Mouse (Mus musculus) hindbrain, embryonic 16.5 days (tissue): ENCODE data around the gene Sntb2. TPM values are rescaled to one million over a fixed set of nuclear protein-coding genes. Genes with fewer than 3 reads are reported as not detected.

ENCODE experiments used
- ATAC-seq: fragments of 200-750 bp; cut with Nextera tagmentation; 2 replicates; pipeline ENCODE4 v1.8.0; 2017; ENCODE audit warnings: moderate TSS enrichment, moderate library complexity
- H3K27ac ChIP-seq: fragments of 300-500 bp; sonication (generic); 2 replicates; pipeline ENCODE4 v1.5.1; 2014; ENCODE audit warnings: low read depth, mild to moderate bottlenecking, control low read depth, low read length, moderate library complexity
- H3K27me3 ChIP-seq: fragments of 300-500 bp; sonication (generic); replicated peaks from 2 replicates; pipeline ENCODE4 v1.6.1; 2014; ENCODE audit warnings: low read length; ENCODE audit not compliant: control insufficient read depth, insufficient read depth
- H3K36me3 ChIP-seq: fragments of 300-500 bp; sonication (generic); 2 replicates; pipeline ENCODE4 v1.6.1; 2014; ENCODE audit warnings: mild to moderate bottlenecking, low read length, moderate library complexity, mixed read lengths; ENCODE audit not compliant: control insufficient read depth, insufficient read depth
- H3K4me1 ChIP-seq: fragments of 300-500 bp; sonication (generic); 2 replicates; pipeline ENCODE4 v1.6.1; 2014; ENCODE audit warnings: low read depth, low read length; ENCODE audit not compliant: control insufficient read depth, insufficient read depth
- H3K4me2 ChIP-seq: fragments of 300-500 bp; sonication (generic); 2 replicates; pipeline ENCODE4 v1.6.1; 2014; ENCODE audit warnings: mild to moderate bottlenecking, low read length, control low read depth, moderate library complexity
- H3K4me3 ChIP-seq: fragments of 300-500 bp; sonication (generic); 2 replicates; pipeline ENCODE4 v1.5.1; 2014; ENCODE audit warnings: mild to moderate bottlenecking, low read length, control low read depth, moderate library complexity
- H3K9ac ChIP-seq: fragments of 300-500 bp; sonication (generic); 2 replicates; pipeline ENCODE4 v1.6.1; 2014; ENCODE audit warnings: low read depth, mild to moderate bottlenecking, control low read depth, low read length, moderate library complexity
- H3K9me3 ChIP-seq: fragments of 300-500 bp; sonication (generic); 2 replicates; pipeline ENCODE4 v1.6.1; 2014; ENCODE audit warnings: mild to moderate bottlenecking, low read length, moderate library complexity; ENCODE audit not compliant: control insufficient read depth
- WGBS: fragments of 180-500 bp; shearing (Covaris S2); extraction: QIAGEN DNeasy Blood & Tissue Kit; methylation state at CpG from one replicate; pipeline ENCODE4 v1.1.7; 2014; 5-methylcytosine and 5-hydroxymethylcytosine counted together
- polyA plus RNA-seq: library from polyadenylated mRNA; unstranded; fragments of >200 nt; fragmentation: Nextera tagmentation; extraction: Ambion mirVana; gene quantifications from 2 replicates; pipeline ENCODE4 v1.2.1, GENCODE M21; 2015

Gene Sntb2
- polyA plus RNA-seq, 1 experiment from 2014 or later: 4.7 TPM

DNA sequence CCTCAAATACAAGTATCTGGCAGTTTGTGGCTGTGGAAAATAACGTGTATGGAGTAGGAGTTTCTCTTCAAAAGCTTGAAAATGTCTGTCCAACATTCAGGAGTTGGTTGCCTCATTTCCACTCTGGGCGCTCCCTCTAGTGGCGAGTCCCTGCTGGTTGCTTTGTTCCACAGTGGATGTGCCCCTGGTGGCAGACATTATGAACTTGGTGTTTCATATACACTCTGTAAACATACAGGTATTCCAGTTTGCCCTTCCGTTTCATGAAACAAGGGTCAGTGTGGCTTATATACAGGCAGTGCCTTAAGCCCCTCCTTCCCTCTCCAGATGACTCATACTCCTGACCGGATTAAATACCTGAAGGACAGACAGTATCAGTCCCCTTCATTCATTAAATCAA, 67.0 kb downstream of the Sntb2 start:
- Histone ChIP-seq H3K4me3 (no peak overlapping the region), H3K27me3 (no peaks in the 10 kb centered on the region), H3K36me3 (0 out of 2 replicates have a peak, but pooled peaks cover 2% of the 10 kb centered on the region), H3K4me1 (no peaks in the 10 kb centered on the region), H3K27ac (no peak overlapping the region), H3K9ac (no peak overlapping the region), H3K9me3 (no peaks in the 10 kb centered on the region), H3K4me2 (no peak overlapping the region)
- peak; percentile 61; the same call in 1 of the 2 replicates for ATAC-seq
- WGBS: 41% methylated on average over 5 of the region's 5 CpGs

DNA sequence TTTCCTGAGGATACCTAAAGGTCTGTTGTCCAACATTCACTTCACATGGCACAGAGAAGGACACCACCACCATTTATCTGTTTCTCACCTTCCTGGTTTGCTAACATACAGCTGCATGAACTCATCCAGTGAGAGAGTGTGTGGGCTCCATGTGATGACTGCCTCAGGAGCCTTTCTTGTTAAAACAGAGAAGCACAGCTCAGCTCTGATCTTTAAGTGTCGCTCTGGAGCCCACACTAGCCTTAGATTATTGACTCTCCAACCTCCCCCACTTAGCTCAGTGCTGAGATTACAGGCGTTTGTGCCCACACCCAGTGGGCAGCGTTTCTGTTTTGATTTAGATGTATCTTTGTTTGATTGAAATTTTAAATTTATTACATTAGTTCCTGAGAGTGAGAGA, 72.2 kb downstream of the Sntb2 start:
- no peaks in the 10 kb centered on the region for H3K9me3 ChIP-seq
- no peak overlapping the region for H3K9ac ChIP-seq
- no peaks in the 10 kb centered on the region for H3K4me1 ChIP-seq
- 97% methylated on average over 3 of the region's 3 CpGs for WGBS
- no peak overlapping the region for H3K4me3 ChIP-seq
- H3K27me3 ChIP-seq: no peaks in the 10 kb centered on the region
- ATAC-seq: no peak
- H3K27ac ChIP-seq: no peak overlapping the region
- peaks cover 6% of the 10 kb centered on the region for H3K36me3 ChIP-seq
- no peak overlapping the region for H3K4me2 ChIP-seq

DNA sequence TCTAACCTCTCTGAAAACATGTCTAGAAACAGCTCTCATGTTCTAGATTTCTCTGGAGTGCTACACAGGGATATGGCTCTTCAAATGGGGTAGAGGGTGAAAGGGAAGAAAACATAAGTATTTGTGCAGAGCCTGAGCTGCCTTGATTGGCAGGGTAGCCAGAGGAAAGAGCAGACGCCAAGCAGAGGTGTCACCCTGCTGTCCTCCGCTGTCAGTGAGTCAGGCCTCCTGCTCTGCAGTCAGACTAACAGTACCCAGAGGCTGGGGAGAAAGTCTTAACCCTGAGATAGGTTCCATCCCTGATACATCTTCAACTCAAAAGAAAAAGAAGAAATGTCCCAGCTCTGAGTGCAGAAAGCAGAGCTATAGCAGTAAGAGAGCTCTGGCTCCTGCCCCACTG, 77.1 kb downstream of the Sntb2 start:
- H3K36me3 ChIP-seq: peaks cover 4% of the 10 kb centered on the region
- no peak overlapping the region for H3K27ac ChIP-seq
- H3K9ac ChIP-seq: no peak overlapping the region
- no peaks in the 10 kb centered on the region for H3K9me3 ChIP-seq
- H3K4me3 ChIP-seq: no peak overlapping the region
- no peak overlapping the region for H3K4me2 ChIP-seq
- H3K4me1 ChIP-seq: no peaks in the 10 kb centered on the region
- WGBS: 76% methylated on average over 2 of the region's 2 CpGs
- ATAC-seq: no peak
- H3K27me3 ChIP-seq: no peaks in the 10 kb centered on the region

DNA sequence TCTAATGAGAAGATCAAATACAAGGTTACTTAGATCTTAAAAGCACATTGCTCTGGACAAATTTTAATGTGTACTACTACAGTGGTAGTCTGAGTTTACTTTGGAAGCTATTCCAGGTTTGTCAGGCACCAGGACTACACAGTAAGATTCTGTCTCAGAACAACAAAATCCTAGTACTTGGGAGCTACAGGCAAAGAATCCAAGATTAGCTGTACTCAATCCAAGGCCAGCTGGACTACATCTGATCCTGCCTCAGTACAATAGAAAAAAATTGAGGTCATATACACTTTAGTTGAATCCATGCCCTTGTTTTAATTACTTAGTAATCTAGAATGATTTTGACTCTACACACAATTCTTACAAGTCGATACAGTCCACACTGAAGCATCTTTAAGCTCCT, 79.4 kb downstream of the Sntb2 start:
- WGBS: 97% methylated on average over 1 of the region's 1 CpGs
- H3K27me3 ChIP-seq: no peaks in the 10 kb centered on the region
- no peak overlapping the region for H3K4me2 ChIP-seq
- H3K4me1 ChIP-seq: no peaks in the 10 kb centered on the region
- no peaks in the 10 kb centered on the region for H3K9me3 ChIP-seq
- ATAC-seq: no peak
- no peak overlapping the region for H3K27ac ChIP-seq
- no peak overlapping the region for H3K9ac ChIP-seq
- H3K36me3 ChIP-seq: peaks cover 4% of the 10 kb centered on the region
- no peak overlapping the region for H3K4me3 ChIP-seq

DNA sequence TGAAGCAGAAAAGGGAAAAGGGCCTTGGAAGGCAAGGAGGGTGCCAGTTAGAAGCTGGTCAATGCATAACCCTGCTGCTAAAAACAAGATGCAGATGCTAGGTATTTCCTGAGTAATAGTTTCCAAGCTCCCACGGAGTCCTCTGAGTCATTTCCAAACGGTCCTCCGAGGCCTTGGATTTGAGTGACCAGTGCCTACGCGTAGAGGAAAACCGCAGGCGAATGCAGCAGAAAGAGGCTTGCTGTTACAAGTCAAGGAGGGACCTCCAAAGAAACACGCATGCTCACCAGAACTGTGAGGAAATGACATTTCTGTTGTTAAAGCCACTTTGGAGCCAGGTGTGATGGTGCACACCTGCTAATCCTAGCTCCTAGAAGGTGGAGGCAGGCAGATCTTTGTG, 87.9 kb downstream of the Sntb2 start:
- Histone ChIP-seq H3K9ac (no peak overlapping the region), H3K36me3 (no peaks in the 10 kb centered on the region), H3K4me1 (no peaks in the 10 kb centered on the region), H3K27me3 (no peaks in the 10 kb centered on the region), H3K27ac (no peak overlapping the region), H3K4me2 (no peak overlapping the region), H3K4me3 (no peak overlapping the region), H3K9me3 (no peaks in the 10 kb centered on the region)
- ATAC-seq: no peak
- 93% methylated on average over 8 of the region's 8 CpGs for WGBS

DNA sequence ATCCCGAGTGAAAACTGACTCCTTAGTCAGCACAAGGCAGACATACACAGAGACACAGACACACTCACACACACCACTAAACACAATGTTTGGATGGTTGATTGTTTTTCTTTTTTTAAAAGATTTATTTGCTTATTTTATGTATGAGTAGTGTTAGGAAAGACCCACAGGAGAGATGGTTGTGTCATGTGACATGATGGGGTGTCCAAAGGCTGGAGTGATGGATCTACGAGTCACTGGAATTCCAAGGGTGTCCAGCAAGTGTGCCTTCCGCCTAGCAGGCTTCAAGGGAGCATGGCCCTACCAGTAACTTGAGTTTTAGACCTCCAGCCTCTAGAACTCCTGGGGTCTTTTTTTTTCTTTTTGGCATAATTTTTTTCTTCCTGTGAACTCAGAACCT, 93.8 kb downstream of the Sntb2 start:
- no peaks in the 10 kb centered on the region for H3K27me3 ChIP-seq
- 80% methylated on average over 3 of the region's 3 CpGs for WGBS
- no peak overlapping the region for H3K4me2 ChIP-seq
- H3K36me3 ChIP-seq: no peaks in the 10 kb centered on the region
- H3K4me3 ChIP-seq: no peak overlapping the region
- no peak overlapping the region for H3K9ac ChIP-seq
- no peaks in the 10 kb centered on the region for H3K9me3 ChIP-seq
- H3K27ac ChIP-seq: no peak overlapping the region
- no peak for ATAC-seq
- peaks cover 17% of the 10 kb centered on the region for H3K4me1 ChIP-seq

DNA sequence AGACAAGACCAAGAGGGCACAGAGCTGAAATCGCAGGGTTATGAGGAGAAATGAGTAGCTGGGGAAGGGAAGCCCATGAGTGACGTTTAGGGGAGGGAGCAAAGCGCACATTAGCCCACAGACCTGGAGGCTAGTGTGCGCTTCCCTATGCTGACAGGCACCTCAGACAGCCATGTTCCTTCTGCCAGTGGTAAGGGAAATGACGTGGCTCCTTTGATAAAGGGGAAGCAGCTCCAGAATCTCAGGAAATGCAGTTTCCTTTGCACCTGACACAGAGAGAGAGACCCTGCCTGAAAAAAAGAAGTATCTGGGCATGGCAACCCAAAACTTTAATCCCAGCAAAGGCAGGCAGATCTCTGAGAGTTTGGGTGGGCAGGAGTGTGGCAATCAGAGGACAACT, 94.5 kb downstream of the Sntb2 start:
- Histone ChIP-seq H3K4me2 (no peak overlapping the region), H3K27ac (no peak overlapping the region), H3K27me3 (no peaks in the 10 kb centered on the region), H3K4me3 (no peak overlapping the region), H3K9me3 (no peaks in the 10 kb centered on the region), H3K36me3 (no peaks in the 10 kb centered on the region), H3K9ac (no peak overlapping the region), H3K4me1 (peaks cover 18% of the 10 kb centered on the region)
- WGBS: 71% methylated on average over 5 of the region's 5 CpGs
- ATAC-seq: no peak

DNA sequence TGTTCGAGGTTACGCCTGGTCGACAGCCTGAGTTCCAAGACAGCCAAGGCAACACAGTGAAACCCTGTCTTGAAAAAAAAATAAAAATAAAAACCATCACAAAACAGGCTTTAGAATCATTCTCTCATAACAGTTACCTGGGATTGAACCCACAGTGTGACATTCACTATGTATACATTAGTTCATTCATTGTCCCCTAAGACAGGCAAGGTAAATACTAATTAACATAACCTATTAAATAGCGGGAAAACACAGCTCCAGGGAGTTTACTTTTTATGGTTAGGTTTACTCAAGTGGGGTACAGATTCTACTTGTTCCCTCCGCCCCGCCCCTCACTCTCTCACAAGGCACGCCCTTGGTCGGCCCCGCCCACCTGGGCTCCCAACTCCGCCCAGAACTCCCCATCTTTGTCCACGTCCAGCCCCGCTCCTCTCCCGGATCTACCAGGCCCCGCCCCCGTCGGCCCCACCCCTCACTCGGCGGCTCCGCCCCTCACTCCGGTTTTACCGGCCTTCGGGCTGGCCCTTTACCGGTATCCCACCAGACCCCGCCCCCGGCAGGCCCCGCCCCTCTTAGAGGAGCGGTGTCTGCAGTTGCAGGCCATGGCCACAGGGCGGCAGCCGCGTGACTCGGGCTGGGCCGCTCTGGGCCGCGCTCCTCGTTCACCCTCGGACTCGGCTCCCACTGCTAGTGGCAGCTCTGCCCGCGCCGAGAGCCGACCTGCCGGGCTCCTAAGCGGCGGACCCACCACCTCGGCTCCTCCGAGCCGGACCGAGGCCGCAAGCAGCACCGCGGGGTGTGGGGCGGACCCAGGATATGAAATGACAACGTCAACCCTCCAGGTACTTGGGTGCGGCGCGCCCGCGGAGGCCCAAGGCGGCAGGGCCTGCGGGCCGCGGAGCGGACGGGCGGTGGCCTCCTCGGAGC, 95.4 kb downstream of the Sntb2 start, which contains the start of gene Vps4a:
Gene Vps4a, plus strand, starts transcription at position 573 of the 927 bp plus-strand sequence.
- WGBS: 4% methylated on average over 61 of the region's 66 CpGs
- Histone ChIP-seq H3K27ac (peak within 1 kb of the TSS; percentile 65), H3K36me3 (no peaks in the 10 kb centered on the region), H3K9ac (peak within 1 kb of the TSS; percentile 99), H3K4me1 (peaks cover 18% of the 10 kb centered on the region), H3K4me3 (peak within 1 kb of the TSS; percentile 97), H3K27me3 (no peaks in the 10 kb centered on the region), H3K4me2 (peak within 1 kb of the TSS; percentile 77), H3K9me3 (no peaks in the 10 kb centered on the region)
- ATAC-seq: peak; percentile 96

DNA sequence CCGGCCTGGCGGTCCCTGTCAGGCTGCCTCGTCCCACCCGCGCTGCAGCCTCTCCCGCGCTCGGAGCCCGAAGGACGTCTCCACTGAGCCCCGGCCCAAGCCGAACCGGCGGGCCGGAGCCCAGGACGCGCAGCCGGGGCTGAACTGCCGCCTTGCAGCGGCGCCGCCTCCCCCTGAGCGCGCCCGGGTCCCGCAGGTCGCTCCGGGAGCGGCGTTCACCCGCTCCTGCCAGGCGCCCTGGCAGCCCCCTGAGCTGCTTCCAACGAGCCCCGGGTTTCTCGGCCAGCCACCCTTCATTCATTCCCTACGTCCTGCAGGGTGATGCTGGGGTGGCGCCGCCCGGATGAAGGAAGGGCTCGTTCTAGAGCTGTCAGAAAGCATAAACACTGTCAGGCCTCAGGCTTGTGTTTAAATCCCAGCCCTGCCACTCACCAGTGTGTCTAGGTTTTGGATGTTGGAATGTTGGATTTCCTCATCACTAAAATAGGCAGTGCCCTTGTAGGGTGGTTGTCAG, 96.1 kb downstream of the Sntb2 start:
- Histone ChIP-seq H3K9me3 (no peaks in the 10 kb centered on the region), H3K9ac (peak overlapping the region; percentile 99), H3K4me1 (peaks cover 18% of the 10 kb centered on the region), H3K4me3 (peak overlapping the region; percentile 97), H3K36me3 (peaks cover 1% of the 10 kb centered on the region; the same call in 1 of the 2 replicates), H3K27ac (peak overlapping the region; percentile 65), H3K27me3 (no peaks in the 10 kb centered on the region), H3K4me2 (peak overlapping the region; percentile 77)
- 0% methylated on average over 40 of the region's 40 CpGs for WGBS
- no peak for ATAC-seq
